In the genomic region with DNA sequence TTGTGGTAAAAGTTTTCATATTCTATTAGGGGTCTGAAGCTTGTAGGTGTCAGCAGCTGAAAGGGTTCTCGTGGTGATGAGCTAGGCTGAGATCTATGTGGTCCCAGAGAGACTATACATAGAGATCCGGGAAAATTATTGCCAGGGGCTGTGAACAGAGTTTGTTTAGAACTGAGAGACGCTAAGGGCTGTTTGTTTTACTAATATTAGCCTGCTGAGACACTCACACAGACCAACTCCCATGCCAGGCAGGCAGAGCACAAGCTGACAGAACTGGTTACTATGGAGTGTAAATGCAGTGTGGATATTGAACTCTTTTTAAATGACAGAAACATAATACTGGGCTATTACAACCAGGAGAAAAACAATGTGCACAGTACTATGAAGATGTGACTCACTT, we compare ENCODE assay signal across 24 mouse cellular contexts.
"Had no signal": no experiment of that assay in that cellular context is flagged by ENCODE, and none has a peak within 500 bp of the region (broad histone marks: within the 10 kb centered on the region; RNA-seq: fewer than 3 reads in every experiment).

No protein-coding gene starts in this region.

- DNase-seq: forebrain, postnatal 0 days; gastrocnemius, postnatal 25 days; heart, adult 18-20 months; heart, postnatal 10 days; heart, postnatal 4 days; kidney, adult 18-20 months; kidney, adult 8-10 months; kidney, postnatal 10 days; kidney, postnatal 25 days; kidney, postnatal 4 days; liver; liver, embryonic 13.5 days had no signal

- H3K4me1 ChIP-seq: hindbrain, embryonic 10.5 days; hindbrain, embryonic 12.5 days; intestine, embryonic 15.5 days; limb, embryonic 10.5 days; limb, embryonic 12.5 days; liver, embryonic 13.5 days had no signal

- H3K9ac ChIP-seq: forebrain, postnatal 0 days; heart, embryonic 12.5 days; hindbrain, embryonic 12.5 days; hindbrain, embryonic 14.5 days; intestine, embryonic 15.5 days; limb, embryonic 12.5 days; liver, embryonic 13.5 days had no signal

- H3K4me2 ChIP-seq: heart, embryonic 12.5 days; hindbrain, embryonic 12.5 days; hindbrain, embryonic 14.5 days; intestine, embryonic 15.5 days; limb, embryonic 12.5 days; liver, embryonic 11.5 days; liver, embryonic 13.5 days had no signal

- H3K27ac ChIP-seq: heart, embryonic 10.5 days; hindbrain, embryonic 10.5 days; hindbrain, embryonic 12.5 days; hindbrain, embryonic 14.5 days; intestine, embryonic 15.5 days; limb, embryonic 10.5 days; limb, embryonic 12.5 days; liver, embryonic 13.5 days had no signal

- H3K27me3 ChIP-seq: heart, embryonic 12.5 days; hindbrain, embryonic 12.5 days; intestine, embryonic 15.5 days; limb, embryonic 12.5 days; liver, embryonic 13.5 days had no signal

- H3K9me3 ChIP-seq: heart, embryonic 10.5 days; heart, embryonic 12.5 days; hindbrain, embryonic 12.5 days; intestine, embryonic 15.5 days; limb, embryonic 10.5 days; limb, embryonic 12.5 days; liver, embryonic 13.5 days had no signal

- H3K4me3 ChIP-seq: heart, embryonic 10.5 days; heart, embryonic 12.5 days; hindbrain, embryonic 10.5 days; hindbrain, embryonic 12.5 days; intestine, embryonic 15.5 days; limb, embryonic 10.5 days; limb, embryonic 12.5 days; liver, embryonic 13.5 days had no signal

- ATAC-seq: forebrain, postnatal 0 days; hindbrain, embryonic 16.5 days; inflammation-experienced regulatory T-cells, adult 6 months; intestine, embryonic 15.5 days; intestine, postnatal 0 days had no signal

- H3K36me3 ChIP-seq: heart, embryonic 10.5 days; heart, embryonic 12.5 days; hindbrain, embryonic 10.5 days; hindbrain, embryonic 12.5 days; intestine, embryonic 15.5 days; limb, embryonic 10.5 days; limb, embryonic 12.5 days; liver, embryonic 13.5 days had no signal
